Mouse (Mus musculus) kidney, embryonic 14.5 days (tissue): ENCODE data around the gene Ctsd. TPM values are rescaled to one million over a fixed set of nuclear protein-coding genes. Genes with fewer than 3 reads are reported as not detected.

Experiments used
- ATAC-seq: fragments of 200-750 bp; cut with Nextera tagmentation; 2 replicates; pipeline ENCODE4 v1.8.0; 2017; ENCODE audit warnings: moderate number of reproducible peaks, mild to moderate bottlenecking, moderate TSS enrichment, moderate library complexity; ENCODE audit not compliant: low FRiP score, low TSS enrichment
- H3K27ac ChIP-seq: fragments of 300-500 bp; sonication (generic); 2 replicates; pipeline ENCODE4 v1.5.1; 2014; ENCODE audit warnings: low read depth, mild to moderate bottlenecking, low read length, moderate library complexity, mixed read lengths
- H3K27me3 ChIP-seq: fragments of 300-500 bp; sonication (generic); 2 replicates; pipeline ENCODE4 v1.6.1; 2014; ENCODE audit warnings: mild to moderate bottlenecking, low read length; ENCODE audit not compliant: control insufficient read depth, insufficient read depth
- H3K36me3 ChIP-seq: fragments of 300-500 bp; sonication (generic); 2 replicates; pipeline ENCODE4 v1.6.1; 2014; ENCODE audit warnings: low read length, mixed read lengths; ENCODE audit not compliant: control insufficient read depth, insufficient read depth
- H3K4me1 ChIP-seq: fragments of 300-500 bp; sonication (generic); 2 replicates; pipeline ENCODE4 v1.6.1; 2014; ENCODE audit warnings: low read length, mixed read lengths; ENCODE audit not compliant: control insufficient read depth, insufficient read depth
- H3K4me2 ChIP-seq: fragments of 300-500 bp; sonication (generic); replicated peaks from 2 replicates; pipeline ENCODE4 v1.6.1; 2014; ENCODE audit warnings: low read depth, mild to moderate bottlenecking, low read length
- H3K4me3 ChIP-seq: fragments of 300-500 bp; sonication (generic); 2 replicates; pipeline ENCODE4 v1.5.1; 2014; ENCODE audit warnings: mild to moderate bottlenecking, low read length
- H3K9ac ChIP-seq: fragments of 300-500 bp; sonication (generic); 2 replicates; pipeline ENCODE4 v1.6.1; 2014; ENCODE audit warnings: low read depth, mild to moderate bottlenecking, low read length, moderate library complexity
- H3K9me3 ChIP-seq: fragments of 300-500 bp; sonication (generic); 2 replicates; pipeline ENCODE4 v1.6.1; 2016; ENCODE audit warnings: low read length; ENCODE audit not compliant: control insufficient read depth
- WGBS: fragments of 180-500 bp; shearing (Covaris S2); extraction: QIAGEN DNeasy Blood & Tissue Kit; methylation state at CpG from one replicate; pipeline ENCODE4 v1.1.7; 2014; 5-methylcytosine and 5-hydroxymethylcytosine counted together
- polyA plus RNA-seq: library from polyadenylated mRNA; unstranded; fragments of >200 nt; fragmentation: Nextera tagmentation; extraction: Ambion mirVana; gene quantifications from 2 replicates; pipeline ENCODE4 v1.2.1, GENCODE M21; 2014

The Ctsd gene
- 223 and 260 TPM in 2 replicates for polyA plus RNA-seq

DNA sequence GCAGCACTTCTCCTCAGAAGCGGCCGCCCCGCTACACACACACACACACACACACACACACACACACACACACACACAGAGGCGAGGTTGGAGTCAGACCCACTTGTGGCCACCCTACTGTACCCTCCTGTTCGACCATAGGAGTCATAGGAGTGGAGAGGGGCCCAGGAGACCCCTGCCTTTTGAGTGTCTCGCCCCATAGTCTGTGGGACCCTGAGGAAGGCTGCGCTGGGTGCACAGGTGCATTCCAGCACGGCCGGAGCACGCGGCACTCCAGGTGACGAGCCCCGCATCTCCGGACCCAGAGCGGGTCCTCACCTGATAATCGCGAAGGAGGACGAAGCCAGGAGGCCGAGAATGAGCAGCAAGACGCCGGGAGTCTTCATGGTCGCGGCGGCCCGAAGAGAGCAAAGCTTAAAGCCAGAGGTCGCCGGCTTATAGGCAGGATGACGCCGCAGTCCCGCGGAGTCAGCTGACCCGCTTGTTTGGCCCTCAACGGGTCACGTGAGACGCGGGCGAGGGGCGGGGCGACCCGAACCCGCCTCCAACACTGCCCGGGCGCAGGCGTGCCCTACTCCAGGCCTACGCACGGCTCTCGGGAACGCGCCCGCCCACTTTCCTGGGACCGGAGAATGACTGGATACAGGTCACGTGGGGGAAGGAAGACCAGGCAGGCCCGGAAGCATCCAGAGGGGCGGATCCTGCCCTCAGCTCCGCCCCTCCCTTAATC lies at the start of gene Ctsd:
Gene Ctsd (minus strand): TSS at position 620 of the 730 bp plus-strand sequence.
- Histone ChIP-seq H3K9me3 (no peaks in the 10 kb centered on the region), H3K36me3 (peaks cover 29% of the 10 kb centered on the region), H3K4me3 (peak within 1 kb of the TSS; percentile 90), H3K4me1 (peaks cover 13% of the 10 kb centered on the region), H3K27me3 (no peaks in the 10 kb centered on the region), H3K9ac (peak within 1 kb of the TSS; percentile 81), H3K4me2 (peak within 1 kb of the TSS; percentile 61), H3K27ac (peak within 1 kb of the TSS; percentile 69; the same call in 1 of the 2 replicates)
- ATAC-seq, result peak; percentile 97
- under 1% methylated on average over 54 of the region's 55 CpGs for WGBS

DNA sequence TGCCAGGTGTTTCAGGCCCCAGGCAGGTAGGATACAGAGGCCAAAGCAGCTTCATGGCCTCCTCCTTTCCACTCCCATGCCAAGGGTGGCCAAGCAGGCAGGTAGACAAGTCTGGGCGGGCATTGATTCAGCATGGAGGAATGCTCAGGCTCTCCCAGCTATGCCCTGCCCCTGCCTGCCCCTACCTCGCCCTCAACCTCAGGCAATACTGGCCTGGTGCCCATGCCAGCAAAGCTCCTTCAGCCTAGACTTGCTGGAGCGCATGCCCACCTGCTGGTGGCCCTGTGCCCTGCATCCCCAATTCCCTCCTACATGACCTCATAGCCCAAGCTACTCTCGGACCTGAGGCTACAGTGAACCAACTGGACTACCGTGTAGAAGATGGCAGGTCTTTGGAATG lies 49.5 kb upstream of the Ctsd start:
- Histone ChIP-seq H3K4me3 (no peak overlapping the region), H3K9me3 (no peaks in the 10 kb centered on the region), H3K27me3 (no peaks in the 10 kb centered on the region), H3K4me1 (peaks cover 28% of the 10 kb centered on the region), H3K4me2 (no peak overlapping the region), H3K36me3 (no peaks in the 10 kb centered on the region), H3K9ac (no peak overlapping the region), H3K27ac (no peak overlapping the region)
- no peak for ATAC-seq
- WGBS, result 87% methylated on average over 5 of the region's 5 CpGs

DNA sequence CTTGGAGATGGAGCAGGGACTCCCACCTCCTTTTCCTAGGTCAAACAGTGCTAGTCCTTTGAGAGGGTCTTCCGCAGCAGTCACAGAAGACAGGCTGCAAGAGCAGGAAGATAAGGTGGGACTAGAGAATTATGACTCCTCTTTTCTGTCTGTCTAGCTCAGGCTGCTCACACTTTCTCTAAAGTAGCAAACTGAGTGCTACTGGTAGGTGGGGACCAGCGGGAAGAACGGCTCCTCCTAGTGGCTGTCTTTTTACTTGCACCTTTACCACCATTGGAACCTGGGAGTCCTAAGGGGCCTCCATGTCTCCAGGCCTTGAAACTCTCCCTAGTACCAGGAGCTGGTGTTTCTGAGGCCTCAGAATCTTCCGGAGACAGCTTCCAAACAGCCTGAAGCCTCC lies 47.7 kb upstream of the Ctsd start:
- Histone ChIP-seq H3K9ac (no peak overlapping the region), H3K4me2 (no peak overlapping the region), H3K36me3 (no peaks in the 10 kb centered on the region), H3K27ac (no peak overlapping the region), H3K27me3 (no peaks in the 10 kb centered on the region), H3K4me1 (peaks cover 18% of the 10 kb centered on the region), H3K9me3 (no peaks in the 10 kb centered on the region), H3K4me3 (no peak overlapping the region)
- ATAC-seq, result peak; percentile 16; the same call in 1 of the 2 replicates
- 19% methylated on average over 4 of the region's 4 CpGs for WGBS

DNA sequence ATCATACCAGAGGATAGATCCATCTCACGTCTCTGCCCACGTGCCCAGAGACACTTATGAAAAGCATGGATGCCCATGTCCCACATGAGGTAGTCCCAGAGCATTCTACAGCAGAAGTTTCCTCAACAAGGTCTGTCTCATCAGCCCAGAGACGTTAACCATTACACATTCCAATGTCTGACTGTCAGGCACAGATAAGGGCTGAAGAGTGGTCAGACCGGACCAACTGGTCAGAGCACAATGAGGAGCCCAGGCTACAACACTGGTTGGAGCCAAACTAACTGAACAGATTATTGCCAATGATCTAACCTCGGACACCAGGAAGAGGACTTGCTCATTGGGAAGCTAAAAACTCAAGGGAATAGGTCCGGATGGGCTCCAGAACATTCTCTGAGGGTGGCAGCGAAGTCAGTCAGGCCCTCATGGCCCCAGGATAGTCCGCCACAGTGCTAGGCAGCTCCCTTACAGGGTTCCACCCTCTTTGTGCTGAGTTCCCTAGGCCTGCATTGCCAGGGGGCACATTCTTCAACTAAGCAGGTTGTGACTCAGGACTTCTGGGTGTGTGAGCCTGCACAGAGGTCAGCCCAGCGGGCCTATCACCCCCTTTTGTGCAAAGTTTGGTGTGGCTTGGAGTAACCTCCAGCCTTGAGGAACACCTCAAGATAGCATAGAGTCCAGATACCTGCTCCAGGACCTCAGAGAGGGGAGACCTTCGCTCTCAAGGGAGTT lies 46.5 kb upstream of the Ctsd start, which contains the start of gene Syt8:
Gene Syt8 (plus strand): TSS at position 714 of the 729 bp plus-strand sequence.
- no peaks in the 10 kb centered on the region for H3K36me3 ChIP-seq
- WGBS, result 80% methylated on average over 10 of the region's 10 CpGs
- peak within 1 kb of the TSS; percentile 7; the same call in 1 of the 2 replicates for H3K27ac ChIP-seq
- H3K4me2 ChIP-seq, result no peak within 1 kb of the TSS
- peaks cover 22% of the 10 kb centered on the region for H3K4me1 ChIP-seq
- no peak within 1 kb of the TSS for H3K4me3 ChIP-seq
- no peak; the same call in 1 of the 2 replicates for ATAC-seq
- no peaks in the 10 kb centered on the region for H3K9me3 ChIP-seq
- H3K27me3 ChIP-seq, result no peaks in the 10 kb centered on the region
- no peak within 1 kb of the TSS; the same call in 1 of the 2 replicates for H3K9ac ChIP-seq

DNA sequence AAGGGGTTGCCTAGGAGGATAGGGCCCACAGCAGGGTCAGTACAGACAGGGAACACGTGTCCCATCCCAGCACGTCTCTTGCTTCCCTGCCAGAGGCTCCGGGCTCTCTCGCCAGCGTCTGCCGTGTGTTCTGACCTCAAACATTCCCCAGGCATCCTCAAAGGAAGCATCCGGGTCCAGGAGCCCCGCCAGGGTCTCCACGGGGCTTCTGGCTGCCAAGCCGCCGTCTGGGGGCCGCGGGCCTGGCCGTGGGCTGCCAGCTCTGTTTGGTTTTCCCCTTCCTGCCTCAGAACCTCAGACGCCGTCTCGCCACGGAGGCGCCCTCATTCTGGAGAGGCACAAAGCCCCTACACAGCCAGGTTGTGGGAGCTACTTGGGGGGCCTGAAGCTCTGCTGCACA lies 45.8 kb upstream of the Ctsd start:
- Histone ChIP-seq H3K27ac (peak overlapping the region; percentile 7; the same call in 1 of the 2 replicates), H3K27me3 (no peaks in the 10 kb centered on the region), H3K9ac (no peak overlapping the region; the same call in 1 of the 2 replicates), H3K4me1 (peaks cover 22% of the 10 kb centered on the region), H3K36me3 (no peaks in the 10 kb centered on the region), H3K4me3 (no peak overlapping the region), H3K4me2 (no peak overlapping the region), H3K9me3 (no peaks in the 10 kb centered on the region)
- 42% methylated on average over 19 of the region's 19 CpGs for WGBS
- no peak for ATAC-seq

DNA sequence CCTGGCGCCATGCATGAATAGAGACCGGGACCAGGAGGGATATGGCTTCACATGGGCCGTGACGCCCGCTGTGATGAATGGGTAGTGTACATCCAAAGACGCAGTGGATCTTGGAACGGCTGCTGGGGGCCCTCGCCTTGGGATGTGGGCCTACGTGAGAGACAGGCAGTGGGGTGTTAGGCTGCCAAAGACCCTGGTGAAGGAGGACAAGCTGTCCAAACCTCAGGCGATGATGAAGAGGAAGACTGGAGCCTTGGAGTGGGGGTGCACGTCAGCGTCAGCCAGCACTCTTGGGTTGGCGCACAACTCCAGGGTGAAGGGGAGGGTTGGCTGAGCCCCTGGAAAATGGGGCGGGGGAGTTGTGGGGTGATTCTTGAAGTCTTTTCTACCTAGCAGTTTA lies 43.3 kb upstream of the Ctsd start:
- no peak overlapping the region for H3K4me2 ChIP-seq
- no peak overlapping the region for H3K9ac ChIP-seq
- no peaks in the 10 kb centered on the region for H3K36me3 ChIP-seq
- ATAC-seq, result no peak
- WGBS, result 84% methylated on average over 14 of the region's 14 CpGs
- H3K27me3 ChIP-seq, result no peaks in the 10 kb centered on the region
- no peak overlapping the region for H3K4me3 ChIP-seq
- peaks cover 22% of the 10 kb centered on the region for H3K4me1 ChIP-seq
- no peak overlapping the region for H3K27ac ChIP-seq
- H3K9me3 ChIP-seq, result no peaks in the 10 kb centered on the region

DNA sequence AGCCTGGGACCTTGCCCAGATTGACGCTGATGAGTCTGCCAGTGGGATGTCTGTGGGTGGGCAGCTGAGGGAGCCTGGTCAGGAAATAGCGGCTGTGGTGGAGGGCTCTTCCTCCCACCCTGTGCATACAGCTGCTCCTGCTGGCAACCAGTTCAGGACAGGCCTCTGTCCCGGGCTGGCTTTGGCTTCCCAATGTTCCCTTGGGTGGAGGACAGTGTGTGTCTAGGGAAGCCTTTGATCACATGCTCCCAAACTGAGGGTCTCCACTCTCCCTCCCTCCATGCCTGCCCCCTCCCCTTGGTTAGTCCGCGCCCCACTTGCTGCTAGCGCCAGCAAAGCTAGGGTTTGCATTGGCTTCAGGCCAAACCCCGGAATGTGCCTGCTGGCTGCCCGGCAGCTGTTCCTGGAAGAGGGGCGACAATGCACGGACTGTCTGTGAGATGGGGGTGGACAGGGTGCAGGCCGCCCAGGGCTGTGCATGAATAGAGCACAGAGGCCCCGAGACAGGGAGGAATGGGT lies 42.4 kb upstream of the Ctsd start:
- 48% methylated on average over 12 of the region's 12 CpGs for WGBS
- no peak for ATAC-seq
- no peak overlapping the region for H3K4me2 ChIP-seq

DNA sequence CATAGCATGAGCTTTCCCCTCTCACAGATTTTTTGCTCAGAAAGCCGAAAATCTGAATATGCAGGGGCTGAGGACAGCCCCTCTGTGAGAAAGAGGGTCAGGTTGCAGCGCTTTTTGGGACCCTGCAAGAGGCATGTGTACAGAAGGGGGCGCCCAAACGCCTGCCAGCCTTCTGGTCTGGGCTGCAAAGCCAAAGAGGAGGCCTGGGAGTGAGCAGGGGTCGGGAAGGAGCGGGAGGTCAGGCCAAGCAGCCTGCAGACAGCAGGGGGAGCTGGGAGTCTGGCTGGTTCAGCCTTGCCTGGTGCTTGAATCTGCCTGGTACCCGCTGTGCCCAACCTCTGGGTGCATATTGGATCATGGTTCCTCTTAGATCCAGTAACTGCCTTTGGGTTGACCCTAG lies 40.4 kb upstream of the Ctsd start:
- peaks cover 12% of the 10 kb centered on the region; the same call in 1 of the 2 replicates for H3K4me1 ChIP-seq
- H3K9me3 ChIP-seq, result no peaks in the 10 kb centered on the region
- no peak overlapping the region for H3K4me3 ChIP-seq
- H3K27me3 ChIP-seq, result no peaks in the 10 kb centered on the region
- H3K9ac ChIP-seq, result no peak overlapping the region
- WGBS, result 6% methylated on average over 7 of the region's 7 CpGs
- H3K36me3 ChIP-seq, result no peaks in the 10 kb centered on the region
- peak; percentile 44; the same call in 1 of the 2 replicates for ATAC-seq
- no peak overlapping the region for H3K4me2 ChIP-seq
- H3K27ac ChIP-seq, result no peak overlapping the region

More for the DNA sequence above, 42.4 kb upstream of the Ctsd start:
- H3K27ac ChIP-seq, result no peak overlapping the region
- H3K4me3 ChIP-seq, result no peak overlapping the region
- no peaks in the 10 kb centered on the region for H3K36me3 ChIP-seq
- peaks cover 19% of the 10 kb centered on the region for H3K4me1 ChIP-seq
- H3K9me3 ChIP-seq, result no peaks in the 10 kb centered on the region
- no peak overlapping the region for H3K9ac ChIP-seq
- H3K27me3 ChIP-seq, result no peaks in the 10 kb centered on the region
